Mouse (Mus musculus) G1E (cell line): ENCODE results near the gene Tmem8.

ENCODE experiments used
- CTCF ChIP-seq: IDR thresholded peaks from 2 replicates; pipeline ENCODE4 v1.5.1; 2012; ENCODE audit warnings: low read depth, low read length, inconsistent platforms, mixed read lengths
- GATA1 ChIP-seq: IDR thresholded peaks from 2 replicates; pipeline ENCODE4 v1.6.1; 2012; ENCODE audit warnings: borderline replicate concordance, low read length, inconsistent platforms, mixed read lengths
- GATA2 ChIP-seq: IDR thresholded peaks from 2 replicates; pipeline ENCODE4 v1.6.1; 2012; ENCODE audit warnings: low read depth, low read length, inconsistent platforms, borderline replicate concordance
- TAL1 ChIP-seq: conservative IDR thresholded peaks from 2 replicates; pipeline ENCODE4 v1.6.1; 2012; ENCODE audit warnings: low read depth, low read length, inconsistent platforms, mixed read lengths

GRCm38 (mm10) chr17:26111722-26112121, 1.4 kb upstream of the Tmem8 start:
- TF ChIP-seq CTCF (no peak), GATA1 (no peak), TAL1 (no peak), GATA2 (no peak)
